Mouse (Mus musculus): Measurements from ENCODE around the gene Nudt16l1.

DNA sequence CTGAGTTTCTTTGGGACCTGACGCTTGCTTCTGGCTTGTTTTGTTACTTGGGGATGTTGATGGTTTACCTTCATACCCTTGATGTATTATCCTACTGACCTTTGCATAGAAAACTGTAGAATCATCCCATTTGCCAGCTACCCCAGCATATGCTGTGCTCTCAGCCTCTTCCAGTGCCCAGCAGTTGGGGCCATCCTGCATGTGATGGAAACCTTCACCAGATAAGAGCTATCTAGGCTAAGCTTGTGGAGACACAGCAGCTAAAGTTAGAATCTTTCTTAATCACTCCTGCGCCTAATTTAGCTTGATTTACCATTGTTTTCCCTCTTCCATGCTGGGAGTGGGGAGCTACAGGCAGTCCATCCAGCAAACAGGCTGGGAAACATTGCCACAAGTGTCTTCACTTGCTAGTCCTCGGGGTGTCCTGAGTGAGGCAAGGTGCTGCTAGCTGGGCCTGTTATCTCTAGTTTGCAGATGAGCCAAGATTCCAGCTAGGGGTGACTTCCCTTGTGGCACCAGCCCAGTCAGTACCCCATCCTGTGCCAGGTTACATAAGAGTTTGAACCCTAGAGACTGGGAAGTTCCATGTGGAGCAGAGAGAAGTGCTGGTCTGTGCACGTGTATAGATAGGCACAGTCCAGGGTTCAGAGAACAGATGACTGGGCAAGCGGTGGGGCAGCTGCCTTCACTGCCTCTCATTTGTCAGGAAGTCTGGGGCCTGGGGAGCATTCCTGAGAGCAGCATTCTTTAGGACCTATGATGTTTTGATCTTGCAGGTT lies 42.1 kb upstream of the Nudt16l1 start:
- no peak for TF ChIP-seq CTCF (IDR thresholded peaks at IDR 0.05; ENCODE audit: borderline replicate concordance, control insufficient read depth, extremely low read depth, insufficient read depth, low read length, poor library complexity)
- no peak for TF ChIP-seq POLR2A (IDR thresholded peaks at IDR 0.05; ENCODE audit: control insufficient read depth, extremely low read depth, insufficient read depth, low read length, poor library complexity)
